Mouse (Mus musculus) limb, embryonic 12.5 days (tissue): Measurements from ENCODE around the gene Scd3. TPM values are rescaled to one million over a fixed set of nuclear protein-coding genes. Genes with fewer than 3 reads are reported as not detected.

Experiments
- ATAC-seq: fragments of 200-750 bp; cut with Nextera tagmentation; 2 replicates; pipeline ENCODE4 v1.8.0; 2017; ENCODE audit warnings: low read depth, moderate TSS enrichment; ENCODE audit not compliant: insufficient number of reproducible peaks, insufficient read depth, low FRiP score, low TSS enrichment
- H3K27ac ChIP-seq: fragments of 300-500 bp; sonication (generic); 2 replicates; pipeline ENCODE4 v1.5.1; 2016; ENCODE audit warnings: mild to moderate bottlenecking, moderate library complexity
- H3K27me3 ChIP-seq: fragments of 300-500 bp; sonication (generic); 2 replicates; pipeline ENCODE4 v1.6.1; 2016; ENCODE audit warnings: mild to moderate bottlenecking, moderate library complexity
- H3K36me3 ChIP-seq: fragments of 300-500 bp; sonication (generic); 2 replicates; pipeline ENCODE4 v1.6.1; 2016; ENCODE audit warnings: mild to moderate bottlenecking, moderate library complexity
- H3K4me1 ChIP-seq: fragments of 300-500 bp; sonication (generic); replicated peaks from 2 replicates; pipeline ENCODE4 v1.6.1; 2016
- H3K4me2 ChIP-seq: fragments of 300-500 bp; sonication (generic); 2 replicates; pipeline ENCODE4 v1.6.1; 2016; ENCODE audit warnings: mild to moderate bottlenecking, moderate library complexity
- H3K4me3 ChIP-seq: fragments of 300-500 bp; sonication (generic); replicated peaks from 2 replicates; pipeline ENCODE4 v1.5.1; 2016; ENCODE audit warnings: mild to moderate bottlenecking
- H3K9ac ChIP-seq: fragments of 300-500 bp; sonication (generic); replicated peaks from 2 replicates; pipeline ENCODE4 v1.6.1; 2016; ENCODE audit warnings: mild to moderate bottlenecking, moderate library complexity
- H3K9me3 ChIP-seq: fragments of 300-500 bp; sonication (generic); 2 replicates; pipeline ENCODE4 v1.6.1; 2016; ENCODE audit warnings: mild to moderate bottlenecking, moderate library complexity
- WGBS: fragments of 180-500 bp; shearing (Covaris S2); methylation state at CpG from one replicate; pipeline ENCODE4 v1.1.7; 2016; 5-methylcytosine and 5-hydroxymethylcytosine counted together
- polyA plus RNA-seq: library from polyadenylated mRNA; unstranded; fragments of >200 nt; fragmentation: Nextera tagmentation; extraction: Ambion mirVana; gene quantifications from 2 replicates; pipeline ENCODE4 v1.2.1, GENCODE M21; 2016

Gene Scd3
- polyA plus RNA-seq, 1 experiment from 2014 or later = not detected

GRCm38 (mm10) chr19:44285554-44285953, 82.5 kb downstream of the Scd3 start:
- Histone ChIP-seq H3K4me2 (no peak overlapping the region), H3K36me3 (no peaks in the 10 kb centered on the region), H3K9ac (no peak overlapping the region), H3K4me1 (peaks cover 52% of the 10 kb centered on the region), H3K9me3 (no peaks in the 10 kb centered on the region), H3K27me3 (no peaks in the 10 kb centered on the region), H3K27ac (no peak overlapping the region), H3K4me3 (no peak overlapping the region)
- ATAC-seq = no peak
- WGBS = 95% methylated on average over 8 of the region's 8 CpGs

- H3K36me3 ChIP-seq = no peaks in the 10 kb centered on the region
These were observed 83.0 kb downstream of the Scd3 start for GRCm38 (mm10) chr19:44286109-44286508.

GRCm38 (mm10) chr19:44287415-44288110, 84.5 kb downstream of the Scd3 start:
- Histone ChIP-seq H3K4me3 (no peak overlapping the region), H3K27ac (no peak overlapping the region), H3K36me3 (no peaks in the 10 kb centered on the region), H3K9me3 (no peaks in the 10 kb centered on the region), H3K4me2 (no peak overlapping the region), H3K4me1 (peaks cover 47% of the 10 kb centered on the region), H3K9ac (no peak overlapping the region), H3K27me3 (no peaks in the 10 kb centered on the region)
- WGBS = 70% methylated on average over 11 of the region's 11 CpGs
- no peak for ATAC-seq

More at GRCm38 (mm10) chr19:44286109-44286508, 83.0 kb downstream of the Scd3 start:
- H3K4me3 ChIP-seq = no peak overlapping the region
- H3K4me2 ChIP-seq = no peak overlapping the region
- no peaks in the 10 kb centered on the region for H3K27me3 ChIP-seq
- WGBS = 52% methylated on average over 2 of the region's 2 CpGs
- H3K27ac ChIP-seq = no peak overlapping the region
- H3K4me1 ChIP-seq = peaks cover 47% of the 10 kb centered on the region
- no peaks in the 10 kb centered on the region for H3K9me3 ChIP-seq
- ATAC-seq = no peak
- no peak overlapping the region for H3K9ac ChIP-seq

GRCm38 (mm10) chr19:44292083-44292482, 89.0 kb downstream of the Scd3 start:
- 79% methylated on average over 2 of the region's 2 CpGs for WGBS
- H3K4me2 ChIP-seq = peak overlapping the region; percentile 99
- H3K36me3 ChIP-seq = peaks cover 23% of the 10 kb centered on the region
- peak overlapping the region; percentile 98 for H3K27ac ChIP-seq
- no peak for ATAC-seq
- H3K4me1 ChIP-seq = peaks cover 52% of the 10 kb centered on the region
- H3K27me3 ChIP-seq = no peaks in the 10 kb centered on the region
- H3K4me3 ChIP-seq = no peak overlapping the region
- no peaks in the 10 kb centered on the region for H3K9me3 ChIP-seq
- no peak overlapping the region for H3K9ac ChIP-seq

- peak overlapping the region; percentile 99 for H3K4me2 ChIP-seq
- peak overlapping the region; percentile 52; the same call in 1 of the 2 replicates for H3K9ac ChIP-seq
- H3K27ac ChIP-seq = peak overlapping the region; percentile 98
- no peaks in the 10 kb centered on the region for H3K27me3 ChIP-seq
- no peaks in the 10 kb centered on the region for H3K9me3 ChIP-seq
- H3K36me3 ChIP-seq = peaks cover 27% of the 10 kb centered on the region
- peak overlapping the region; percentile 83 for H3K4me3 ChIP-seq
- peaks cover 56% of the 10 kb centered on the region for H3K4me1 ChIP-seq
- WGBS = 53% methylated on average over 3 of the region's 3 CpGs
- ATAC-seq = no peak
These were observed 89.4 kb downstream of the Scd3 start for GRCm38 (mm10) chr19:44292483-44292882.

- H3K36me3 ChIP-seq = peaks cover 34% of the 10 kb centered on the region
- 3% methylated on average over 21 of the region's 21 CpGs for WGBS
- H3K4me3 ChIP-seq = peak within 1 kb of the TSS; percentile 83
- peak; percentile 9 for ATAC-seq
- peak within 1 kb of the TSS; percentile 99 for H3K4me2 ChIP-seq
- H3K4me1 ChIP-seq = peaks cover 62% of the 10 kb centered on the region
- H3K9me3 ChIP-seq = no peaks in the 10 kb centered on the region
- peak within 1 kb of the TSS; percentile 98 for H3K27ac ChIP-seq
- no peaks in the 10 kb centered on the region for H3K27me3 ChIP-seq
- H3K9ac ChIP-seq = peak within 1 kb of the TSS; percentile 93
These were observed 90.1 kb downstream of the Scd3 start, which contains the start of gene Scd2 for GRCm38 (mm10) chr19:44292941-44293768. Scd2 (plus strand) TSS chr19:44293674.

Other genes with a start within 250 kb of the Scd3 start
- 0.15 TPM in 1 of 2 replicates, not detected in the other for gene Cpn1, start 216.7 kb upstream of the Scd3 start, polyA plus RNA-seq
- 0.14 and 0.31 TPM in 2 replicates for gene Cyp2c23, start 174.1 kb upstream of the Scd3 start, polyA plus RNA-seq
- 29.5 and 31.7 TPM in 2 replicates for gene Erlin1, start 133.5 kb upstream of the Scd3 start, polyA plus RNA-seq
- gene Chuk, start 95.8 kb upstream of the Scd3 start, polyA plus RNA-seq = 55.2 and 56.6 TPM in 2 replicates
- gene Cwf19l1, start 67.4 kb upstream of the Scd3 start, polyA plus RNA-seq = 38.3 and 39.0 TPM in 2 replicates
- 105 and 108 TPM in 2 replicates for gene Bloc1s2, start 56.8 kb upstream of the Scd3 start, polyA plus RNA-seq
- 0.08 TPM in 1 of 2 replicates, not detected in the other for gene Pkd2l1, start 10.8 kb upstream of the Scd3 start, polyA plus RNA-seq
- gene Scd2, start 90.4 kb downstream of the Scd3 start, polyA plus RNA-seq = 304 and 317 TPM in 2 replicates
- gene Scd4, start 129.8 kb downstream of the Scd3 start, polyA plus RNA-seq = 0.06 TPM in 1 of 2 replicates, not detected in the other
- gene Scd1, start 204.6 kb downstream of the Scd3 start, polyA plus RNA-seq = 10.6 and 12.9 TPM in 2 replicates